In genomic region chr1:84286682-84287111, GRCm38 (mm10) we compare ENCODE assay signal across 8 mouse cellular contexts.
DNase-seq lines count a peak whose midpoint lies in the region; ATAC-seq lines count a peak whose summit lies in the region.

No protein-coding gene starts in this region.

- no peak overlapping the region for H3K27ac ChIP-seq in embryonic facial prominence, embryonic 11.5 days (replicated peaks; ENCODE audit: low read depth, low read length)
- no peak overlapping the region for H3K27ac ChIP-seq in hindbrain, embryonic 10.5 days

- H3K4me2 ChIP-seq in embryonic facial prominence, embryonic 11.5 days (ENCODE audit: low read depth, low read length): no peak overlapping the region

- peak; percentile 66 for DNase-seq in gastrocnemius, adult 18-20 months (ENCODE audit: low spot score)
- no peak for DNase-seq in gastrocnemius, postnatal 25 days
- DNase-seq in adrenal gland, adult 2 months: peak; percentile 72
- peak; percentile 79 for DNase-seq in embryonic facial prominence, embryonic 11.5 days (ENCODE audit: low spot score)
- peak; percentile 53 for DNase-seq in hindbrain, embryonic 10.5 days (ENCODE audit: low spot score)
- DNase-seq in layer of hippocampus, postnatal 10 days (ENCODE audit: low spot score in 2 of 2): peak; percentile 70 to 81
- peak; percentile 69 for DNase-seq in right cerebral cortex, postnatal 25 days

- no peak overlapping the region for H3K4me3 ChIP-seq in embryonic facial prominence, embryonic 11.5 days (ENCODE audit: low read depth, low read length)
- H3K4me3 ChIP-seq in hindbrain, embryonic 10.5 days: no peak overlapping the region

- H3K9me3 ChIP-seq in embryonic facial prominence, embryonic 11.5 days (replicated peaks; ENCODE audit: control insufficient read depth, low read length): no peaks in the 10 kb centered on the region
- H3K9me3 ChIP-seq in hindbrain, embryonic 10.5 days: no peaks in the 10 kb centered on the region

- no peak for ATAC-seq in embryonic facial prominence, embryonic 11.5 days (replicated peaks; ENCODE audit: insufficient number of reproducible peaks, low FRiP score, low TSS enrichment, low read depth)
- ATAC-seq in megakaryocyte progenitor cell, adult 5-6 weeks (replicated peaks; ENCODE audit: poor library complexity): peak; percentile 79

- no peaks in the 10 kb centered on the region for H3K4me1 ChIP-seq in embryonic facial prominence, embryonic 11.5 days (ENCODE audit: control insufficient read depth, insufficient read depth, low read length)
- H3K4me1 ChIP-seq in hindbrain, embryonic 10.5 days (replicated peaks): peaks cover 15% of the 10 kb centered on the region

- no peaks in the 10 kb centered on the region for H3K36me3 ChIP-seq in embryonic facial prominence, embryonic 11.5 days (replicated peaks; ENCODE audit: control insufficient read depth, insufficient read depth, low read depth, low read length)
- H3K36me3 ChIP-seq in hindbrain, embryonic 10.5 days: no peaks in the 10 kb centered on the region

- no peak overlapping the region for H3K9ac ChIP-seq in embryonic facial prominence, embryonic 11.5 days (replicated peaks; ENCODE audit: low read length)

- H3K27me3 ChIP-seq in embryonic facial prominence, embryonic 11.5 days (ENCODE audit: control insufficient read depth, insufficient read depth, low read length): 0 out of 2 replicates have a peak, but pooled peaks cover 2% of the 10 kb centered on the region
- H3K27me3 ChIP-seq in hindbrain, embryonic 10.5 days (ENCODE audit: insufficient read depth, poor library complexity, severe bottlenecking): peaks cover 27% of the 10 kb centered on the region

- 38% methylated on average over 6 of the region's 6 CpGs for WGBS in embryonic facial prominence, embryonic 11.5 days
- WGBS in hindbrain, embryonic 10.5 days: 44% methylated on average over 6 of the region's 6 CpGs
